Mouse (Mus musculus) MEL (cell line): ENCODE results near the gene Fam19a3. TPM values are rescaled to one million over a fixed set of nuclear protein-coding genes. Genes with fewer than 3 reads are reported as not detected.

Source experiments
- DNase-seq: peaks from one replicate; pipeline ENCODE4 v3.0.0; 2011; ENCODE audit warnings: low read depth, low spot score
- H3K27ac ChIP-seq: 2 replicates; pipeline ENCODE4 v1.5.1; 2012; ENCODE audit warnings: low read depth, mild to moderate bottlenecking, control low read depth, low read length, moderate library complexity; ENCODE audit not compliant: control insufficient read depth
- H3K27me3 ChIP-seq, 2 experiments: fragments of 150-350 bp in 1 of 2; sonication (generic) in 1 of 2; 2 replicates each; pipeline ENCODE4 v1.6.1; 2012; ENCODE audit warnings: low read length in 2 of 2, mild to moderate bottlenecking in 2 of 2, improper control_type of control experiment in 1 of 2, moderate library complexity in 1 of 2; ENCODE audit not compliant: insufficient read depth in 2 of 2, control insufficient read depth in 1 of 2
- H3K36me3 ChIP-seq, 2 experiments: 2 replicates each; pipeline ENCODE4 v1.6.1; 2012 to 2014; ENCODE audit warnings: low read length in 2 of 2, improper control_type of control experiment in 1 of 2, inconsistent platforms in 1 of 2, mild to moderate bottlenecking in 1 of 2; ENCODE audit not compliant: insufficient read depth in 2 of 2, control insufficient read depth in 1 of 2
- H3K4me1 ChIP-seq, 2 experiments: fragments of 150-350 bp in 1 of 2; sonication (generic) in 1 of 2; 2 replicates each; pipeline ENCODE4 v1.6.1; 2012; ENCODE audit warnings: low read length in 2 of 2, improper control_type of control experiment in 1 of 2, mild to moderate bottlenecking in 1 of 2; ENCODE audit not compliant: insufficient read depth in 2 of 2, control insufficient read depth in 1 of 2
- H3K4me3 ChIP-seq, 2 experiments: fragments of 150-350 bp in 1 of 2; sonication (generic) in 1 of 2; 2 replicates each; pipeline ENCODE4 v1.5.1; 2012; ENCODE audit warnings: low read depth in 2 of 2, low read length in 2 of 2, mild to moderate bottlenecking in 2 of 2, moderate library complexity in 2 of 2, control low read depth in 1 of 2, improper control_type of control experiment in 1 of 2; ENCODE audit not compliant: control insufficient read depth in 1 of 2, insufficient read depth in 1 of 2
- H3K79me2 ChIP-seq: 2 replicates; pipeline ENCODE4 v1.6.1; 2012; ENCODE audit warnings: mild to moderate bottlenecking, low read length, moderate library complexity; ENCODE audit not compliant: control insufficient read depth, poor library complexity, insufficient read depth
- H3K9ac ChIP-seq: 2 replicates; pipeline ENCODE4 v1.6.1; 2012; ENCODE audit warnings: low read depth, mild to moderate bottlenecking, control low read depth, low read length, moderate library complexity; ENCODE audit not compliant: control insufficient read depth, poor library complexity, severe bottlenecking
- H3K9me3 ChIP-seq: fragments of 150-350 bp; sonication (generic); replicated peaks from 2 replicates; pipeline ENCODE4 v1.6.1; 2012; ENCODE audit warnings: mild to moderate bottlenecking, low read length, improper control_type of control experiment, moderate library complexity; ENCODE audit not compliant: insufficient read depth
- CHD1 ChIP-seq: IDR thresholded peaks from 2 replicates; pipeline ENCODE4 v1.6.1; 2012; ENCODE audit warnings: low read depth, mild to moderate bottlenecking, inconsistent platforms, low read length, improper control_type of control experiment
- CTCF ChIP-seq, 3 experiments: IDR thresholded peaks in 2 of 3; conservative IDR thresholded peaks in 1 of 3; 2 replicates each; pipeline ENCODE4 v1.5.1; 2011 to 2012; ENCODE audit warnings: low read length in 3 of 3, low read depth in 2 of 3, mild to moderate bottlenecking in 2 of 3, improper control_type of control experiment in 1 of 3, inconsistent platforms in 1 of 3, mixed read lengths in 1 of 3, moderate library complexity in 1 of 3; ENCODE audit not compliant: control insufficient read depth in 1 of 3, insufficient read depth in 1 of 3, poor library complexity in 1 of 3, severe bottlenecking in 1 of 3
- E2F4 ChIP-seq: IDR thresholded peaks from 2 replicates; pipeline ENCODE4 v1.6.1; 2011; ENCODE audit warnings: low read depth, low read length, improper control_type of control experiment, borderline replicate concordance
- ELF1 ChIP-seq: IDR thresholded peaks from 2 replicates; pipeline ENCODE4 v1.6.1; 2014; ENCODE audit warnings: low read depth, mild to moderate bottlenecking, inconsistent platforms, low read length, improper control_type of control experiment, moderate library complexity
- MAFK ChIP-seq: IDR thresholded peaks from 2 replicates; pipeline ENCODE4 v1.6.1; 2011; ENCODE audit warnings: low read depth, mild to moderate bottlenecking, low read length, improper control_type of control experiment, borderline replicate concordance
- MAZ ChIP-seq: IDR thresholded peaks from 2 replicates; pipeline ENCODE4 v1.6.1; 2012; ENCODE audit warnings: low read depth, mild to moderate bottlenecking, inconsistent platforms, low read length, improper control_type of control experiment
- MEF2A ChIP-seq: IDR thresholded peaks from 2 replicates; pipeline ENCODE4 v1.6.1; 2014; ENCODE audit warnings: low read depth, mild to moderate bottlenecking, inconsistent platforms, low read length, improper control_type of control experiment; ENCODE audit not compliant: poor library complexity, insufficient replicate concordance, severe bottlenecking; ENCODE audit errors: extremely low read depth
- POLR2A ChIP-seq, 2 experiments: IDR thresholded peaks; 2 replicates each; pipeline ENCODE4 v1.6.1; 2011 to 2012; ENCODE audit warnings: low read length in 2 of 2, mild to moderate bottlenecking in 2 of 2, control low read depth in 1 of 2, improper control_type of control experiment in 1 of 2, low read depth in 1 of 2, moderate library complexity in 1 of 2; ENCODE audit not compliant: control insufficient read depth in 1 of 2, insufficient read depth in 1 of 2, poor library complexity in 1 of 2
- POLR2AphosphoS2 ChIP-seq: IDR thresholded peaks from 2 replicates; pipeline ENCODE4 v1.6.1; 2011; ENCODE audit warnings: low read length, improper control_type of control experiment
- RAD21 ChIP-seq: IDR thresholded peaks from 2 replicates; pipeline ENCODE4 v1.6.1; 2011; ENCODE audit warnings: mild to moderate bottlenecking, low read depth, low read length, improper control_type of control experiment
- RCOR1 ChIP-seq: IDR thresholded peaks from 2 replicates; pipeline ENCODE4 v1.6.1; 2012; ENCODE audit warnings: low read depth, mild to moderate bottlenecking, inconsistent platforms, low read length, improper control_type of control experiment
- SMC3 ChIP-seq: IDR thresholded peaks from 2 replicates; pipeline ENCODE4 v1.6.1; 2011; ENCODE audit warnings: low read depth, low read length, improper control_type of control experiment
- TBP ChIP-seq: IDR thresholded peaks from 2 replicates; pipeline ENCODE4 v1.8.0; 2011; ENCODE audit warnings: low read depth, low read length, improper control_type of control experiment
- TCF12 ChIP-seq: IDR thresholded peaks from 2 replicates; pipeline ENCODE4 v1.6.1; 2014; ENCODE audit warnings: low read depth, mild to moderate bottlenecking, inconsistent platforms, low read length, improper control_type of control experiment, moderate library complexity
- ZC3H11A ChIP-seq: IDR thresholded peaks from 2 replicates; pipeline ENCODE4 v1.6.1; 2012; ENCODE audit warnings: low read depth, mild to moderate bottlenecking, inconsistent platforms, low read length, improper control_type of control experiment
- ZKSCAN1 ChIP-seq: IDR thresholded peaks from 2 replicates; pipeline ENCODE4 v1.6.1; 2012; ENCODE audit warnings: low read depth, mild to moderate bottlenecking, inconsistent platforms, low read length, improper control_type of control experiment, moderate library complexity
- polyA plus RNA-seq, 2 experiments: library from polyadenylated mRNA; stranded (reverse) in 1 of 2; unstranded in 1 of 2; fragments of >175 nt in 1 of 2; fragments of >200 nt in 1 of 2; gene quantifications; 2 replicates each; pipeline versions ENCODE4 v1.2.1 to v1.2.4; 2012; ENCODE audit warnings: low replicate concordance in 2 of 2, low read depth in 1 of 2; ENCODE audit not compliant: insufficient read length in 2 of 2, insufficient read depth in 1 of 2, missing spikeins in 1 of 2
- total RNA-seq: library from RNA; depleted of rRNA; stranded (reverse); fragments of 300-350 nt; gene quantifications from 2 replicates; pipeline ENCODE4 v1.2.3, GENCODE M21; 2012

The Fam19a3 gene
- total and polyA plus RNA-seq, 3 experiments, result 0.03 TPM; not detected in 2

- no peak for DNase-seq
- Histone ChIP-seq H3K9ac (no peak overlapping the region), H3K4me3 (no peak overlapping the region), H3K9me3 (no peaks in the 10 kb centered on the region), H3K4me1 (peaks cover 3% of the 10 kb centered on the region in 2 experiments; a peak in 3 of 4 replicates), H3K27me3 (no peaks in the 10 kb centered on the region; a peak in 1 of 4 replicates), H3K79me2 (no peaks in the 10 kb centered on the region), H3K36me3 (no peaks in the 10 kb centered on the region), H3K27ac (no peak overlapping the region)
- no peak for TF ChIP-seq MAFK
- no peak for TF ChIP-seq SMC3
- no peak for TF ChIP-seq POLR2A (IDR thresholded peaks at IDR 0.05; ENCODE audit: control insufficient read depth in 1 of 2, insufficient read depth in 1 of 2, low read depth in 1 of 2, low read length in 2 of 2, poor library complexity in 1 of 2)
- no peak for TF ChIP-seq ELF1
- no peak for TF ChIP-seq POLR2AphosphoS2
- TF ChIP-seq CHD1, result no peak
- no peak for TF ChIP-seq ZKSCAN1
Observed at GRCm38 (mm10) chr3:104770918-104771317, 10.7 kb downstream of the Fam19a3 start.

GRCm38 (mm10) chr3:104770035-104770434 lies 11.6 kb downstream of the Fam19a3 start:
- Histone ChIP-seq H3K27me3 (no peaks in the 10 kb centered on the region; a peak in 1 of 4 replicates), H3K4me1 (peaks cover 3% of the 10 kb centered on the region in 2 experiments; a peak in 3 of 4 replicates), H3K36me3 (no peaks in the 10 kb centered on the region), H3K79me2 (no peaks in the 10 kb centered on the region), H3K9me3 (no peaks in the 10 kb centered on the region), H3K9ac (no peak overlapping the region), H3K4me3 (no peak overlapping the region), H3K27ac (no peak overlapping the region)
- no peak for TF ChIP-seq TCF12
- no peak for TF ChIP-seq E2F4
- TF ChIP-seq CTCF (IDR thresholded peaks at IDR 0.05 in 2 of 3, conservative IDR thresholded peaks at IDR 0.05 in 1 of 3; ENCODE audit: control insufficient read depth in 1 of 3, insufficient read depth in 1 of 3, low read depth in 2 of 3, low read length in 3 of 3, poor library complexity in 1 of 3, severe bottlenecking in 1 of 3), result peak; percentile 73 to 80 (median 73)
- no peak for TF ChIP-seq MEF2A
- peak; percentile 43; the same call in 1 of the 2 replicates for TF ChIP-seq MAZ
- 0 out of 2 replicates have a peak, but pooled peaks have one; percentile 28 for TF ChIP-seq RCOR1
- no peak for TF ChIP-seq POLR2AphosphoS2
- TF ChIP-seq TBP, result no peak
- peak; percentile 65 for TF ChIP-seq RAD21
- TF ChIP-seq ZC3H11A, result peak; percentile 69
- TF ChIP-seq SMC3, result peak; percentile 84
- DNase-seq, result peak; percentile 59
